Mouse (Mus musculus) adrenal gland, adult 18-20 months (tissue): Measurements from ENCODE around the gene Tkt. TPM values are rescaled to one million over a fixed set of nuclear protein-coding genes. Genes with fewer than 3 reads are reported as not detected.

ENCODE experiments used
- DNase-seq, 2 experiments: peaks; one replicate each; pipeline ENCODE4 v3.0.0; 2021 to 2022; ENCODE audit warnings: low spot score in 2 of 2
- microRNA-seq, 2 experiments: library from miRNA; unstranded; fragments of <30 nt; microRNA quantifications; one replicate each; pipeline ENCODE4 v1.2.0; 2021; ENCODE audit warnings: borderline number of aligned reads in 2 of 2
- total RNA-seq, 2 experiments: library from RNA; stranded (reverse); gene quantifications; 1 replicate in 1 of 2; 2 replicates in 1 of 2; pipeline ENCODE4 v1.2.3; 2021

Gene Tkt
- total RNA-seq, 2 experiments from 2014 or later = 1,314 to 2,885 TPM

GRCm38 (mm10) chr14:30612962-30613715 is 65.0 kb downstream of the Tkt start:
- DNase-seq = no peak

GRCm38 (mm10) chr14:30616751-30617150 is 68.6 kb downstream of the Tkt start:
- DNase-seq = no peak

GRCm38 (mm10) chr14:30618746-30619275 is 70.7 kb downstream of the Tkt start:
- no peak for DNase-seq

GRCm38 (mm10) chr14:30619982-30620578 is 71.9 kb downstream of the Tkt start:
- DNase-seq = no peak

GRCm38 (mm10) chr14:30622130-30622529 is 74.0 kb downstream of the Tkt start:
- DNase-seq = no peak

GRCm38 (mm10) chr14:30622556-30622955 is 74.4 kb downstream of the Tkt start:
- no peak for DNase-seq

Small RNA genes within 50 kb of the gene (microRNA-seq; reads per million reads assigned to microRNA genes)
- gene Mir3076 = 24.1 to 40.4 reads per million in 2 experiments

Other genes with a start within 250 kb of the Tkt start
- 10 to 100 TPM; 23.7 to 25.1 TPM for gene Dcp1a, start 68.8 kb upstream of the Tkt start, total RNA-seq
- 10 to 100 TPM; 12.4 to 13.8 TPM for gene Cacna1d, start 56.9 kb upstream of the Tkt start, total RNA-seq
- gene Prkcd, start 77.9 kb downstream of the Tkt start, total RNA-seq = 100 to 1,000 TPM; 123 to 353 TPM
- gene Rft1, start 106.0 kb downstream of the Tkt start, total RNA-seq = 10 to 100 TPM; 20.8 to 35.3 TPM
- gene Sfmbt1, start 166.5 kb downstream of the Tkt start, total RNA-seq = 10 to 100 TPM; 25.9 to 27.6 TPM